Mouse (Mus musculus) myocyte (in vitro differentiated cells): Measurements from ENCODE around the gene Runx3.

Experiments
- POLR2A ChIP-seq: IDR thresholded peaks from one replicate; pipeline ENCODE4 v1.6.1; 2011; ENCODE audit warnings: low read depth, mild to moderate bottlenecking, control low read depth, moderate library complexity; ENCODE audit not compliant: insufficient read length
- POLR2AphosphoS2 ChIP-seq: IDR thresholded peaks from one replicate; pipeline ENCODE4 v1.6.1; 2011; ENCODE audit warnings: low read depth, control low read depth; ENCODE audit not compliant: insufficient read length

GRCm38 (mm10) chr4:135189452-135190008 lies 69.1 kb downstream of the Runx3 start:
- TF ChIP-seq POLR2A: no peak
- no peak for TF ChIP-seq POLR2AphosphoS2
